Mouse (Mus musculus): Measurements from ENCODE around the gene Gpr61.

Gpr61 gene

DNA sequence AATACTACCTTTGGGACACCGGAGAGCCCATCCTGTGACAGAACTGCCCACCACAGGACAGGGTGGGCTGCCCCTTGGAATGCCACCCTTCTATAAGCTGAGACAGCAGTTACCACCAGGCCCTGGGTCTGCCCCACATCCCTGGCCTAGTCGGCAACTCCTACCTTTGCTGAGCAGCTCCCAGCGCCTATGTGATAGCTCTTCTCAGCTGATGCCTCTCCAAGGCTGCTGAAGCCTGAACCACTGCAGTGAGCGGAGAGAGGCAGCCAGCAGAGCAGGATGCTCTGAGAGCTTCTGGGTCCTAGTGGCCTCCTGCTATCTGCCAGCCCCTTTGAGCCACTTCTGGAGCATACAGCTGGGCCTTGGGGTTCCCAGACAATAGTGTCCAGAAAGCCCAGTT, at the start of gene Gpr61:
Gene Gpr61 (minus strand): TSS at position 227 of the 400 bp plus-strand sequence.
- no peak for DNase-seq (ENCODE audit: low spot score)

GRCm38 (mm10) chr3:108204470-108204869, 49.8 kb upstream of the Gpr61 start:
- no peak for DNase-seq (ENCODE audit: low spot score)

DNA sequence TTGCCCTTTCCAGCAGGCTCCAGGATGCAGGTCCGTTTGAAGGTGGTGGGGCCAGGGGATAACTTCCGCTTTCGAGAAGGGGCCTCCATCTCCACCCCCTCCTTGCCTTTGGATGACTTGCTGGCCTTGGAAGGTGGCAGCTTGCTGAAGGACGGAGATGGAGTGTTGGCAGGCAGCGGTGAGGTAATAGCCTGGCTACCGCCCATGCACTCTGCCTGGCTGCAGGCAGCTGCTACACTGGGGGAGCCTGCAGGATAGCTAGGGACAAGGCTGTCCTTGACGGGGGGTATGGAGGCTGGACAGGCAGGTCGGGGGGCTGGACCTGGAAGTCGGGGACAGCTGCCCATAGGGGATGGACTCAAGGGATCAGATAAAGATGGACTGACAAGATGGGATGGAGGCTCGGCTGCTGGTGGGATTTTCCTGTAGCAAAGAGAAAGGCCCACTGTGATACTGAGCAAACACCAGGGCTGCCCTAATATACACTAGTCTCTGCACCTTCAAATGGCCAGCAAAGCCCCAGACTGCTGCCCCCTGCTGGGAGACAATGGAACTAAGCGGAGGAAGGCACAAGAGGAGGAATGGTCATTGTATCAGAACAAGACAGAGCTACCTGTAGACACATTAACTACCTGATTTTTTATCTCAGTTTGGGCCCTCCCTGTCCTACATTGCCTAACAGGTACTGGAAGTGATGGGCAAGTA, 49.1 kb upstream of the Gpr61 start:
- peak; percentile 75 for DNase-seq (ENCODE audit: low spot score)

DNA sequence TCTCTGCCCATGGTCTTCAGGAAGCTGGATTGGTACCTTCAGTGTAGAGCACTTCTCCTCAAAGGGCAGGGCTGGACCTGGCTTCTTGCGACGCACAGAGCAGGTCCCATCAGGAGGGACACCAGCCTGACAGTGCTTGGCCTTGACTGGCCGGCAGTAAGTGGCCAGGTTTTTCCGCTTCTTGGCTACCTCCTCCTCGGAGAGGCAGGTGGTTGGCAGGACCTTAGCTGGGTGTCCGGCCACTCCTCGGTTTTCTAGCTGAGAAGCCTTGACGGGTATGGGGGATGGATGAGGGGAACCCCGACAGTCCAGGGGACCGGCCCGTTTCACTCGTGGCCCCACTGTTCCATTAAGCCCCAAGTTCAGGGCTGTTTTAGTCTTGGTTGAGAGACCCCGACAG, 48.5 kb upstream of the Gpr61 start:
- DNase-seq (ENCODE audit: low spot score), result no peak

DNA sequence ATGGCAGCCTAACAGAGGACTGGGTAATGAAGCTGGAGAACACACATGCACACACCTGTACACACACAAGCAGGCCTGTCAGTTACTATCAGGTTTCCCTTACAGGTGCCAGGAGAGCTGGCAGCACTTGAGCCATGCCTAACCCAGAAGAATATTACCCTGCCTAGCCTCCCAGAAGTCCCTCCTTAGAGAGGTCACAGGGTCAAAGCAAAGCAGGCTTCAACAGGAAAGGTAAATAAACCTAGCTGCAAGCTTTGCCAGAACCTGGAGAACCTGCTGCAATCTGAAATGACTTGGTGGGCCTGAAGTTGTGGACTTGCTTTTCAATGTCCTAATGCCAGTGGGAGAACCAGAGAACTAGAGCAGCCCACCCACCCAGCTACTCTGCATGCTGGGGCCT, 47.8 kb upstream of the Gpr61 start:
- DNase-seq (ENCODE audit: low spot score), result no peak

GRCm38 (mm10) chr3:108200329-108201323, 45.9 kb upstream of the Gpr61 start, which contains the start of gene Cyb561d1:
Cyb561d1 (minus strand) TSS chr3:108201212.
- peak; percentile 96 for DNase-seq (ENCODE audit: low spot score)

DNA sequence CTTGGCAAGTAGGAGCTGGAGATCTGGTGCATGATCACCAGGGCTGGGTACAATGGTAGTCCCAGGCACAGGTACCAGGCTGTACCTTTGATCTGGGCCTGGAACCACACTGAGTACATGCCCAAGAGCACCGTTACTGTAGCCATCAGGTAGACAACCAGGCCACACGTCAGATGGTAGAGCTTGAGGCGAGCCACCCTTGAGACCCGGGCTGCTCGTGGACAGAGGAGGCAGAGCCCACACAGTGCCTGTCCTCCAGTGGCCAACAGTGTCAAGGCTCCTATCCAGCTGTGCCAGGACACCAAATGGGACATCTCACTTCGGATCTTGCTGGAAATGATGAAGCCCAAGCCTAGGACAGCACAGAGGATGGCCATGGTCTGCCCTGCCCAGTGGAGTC, 44.5 kb upstream of the Gpr61 start:
- DNase-seq (ENCODE audit: low spot score), result no peak

- DNase-seq (ENCODE audit: low spot score), result peak; percentile 42
Observed at GRCm38 (mm10) chr3:108197066-108197497, 42.4 kb upstream of the Gpr61 start.

- no peak for DNase-seq (ENCODE audit: low spot score)
Observed at GRCm38 (mm10) chr3:108195941-108196590, 41.4 kb upstream of the Gpr61 start.

- DNase-seq (ENCODE audit: low spot score), result no peak
Observed at GRCm38 (mm10) chr3:108195287-108195686, 40.6 kb upstream of the Gpr61 start.

- DNase-seq (ENCODE audit: low spot score), result no peak
Observed at GRCm38 (mm10) chr3:108193686-108194085, 39.0 kb upstream of the Gpr61 start.

DNA sequence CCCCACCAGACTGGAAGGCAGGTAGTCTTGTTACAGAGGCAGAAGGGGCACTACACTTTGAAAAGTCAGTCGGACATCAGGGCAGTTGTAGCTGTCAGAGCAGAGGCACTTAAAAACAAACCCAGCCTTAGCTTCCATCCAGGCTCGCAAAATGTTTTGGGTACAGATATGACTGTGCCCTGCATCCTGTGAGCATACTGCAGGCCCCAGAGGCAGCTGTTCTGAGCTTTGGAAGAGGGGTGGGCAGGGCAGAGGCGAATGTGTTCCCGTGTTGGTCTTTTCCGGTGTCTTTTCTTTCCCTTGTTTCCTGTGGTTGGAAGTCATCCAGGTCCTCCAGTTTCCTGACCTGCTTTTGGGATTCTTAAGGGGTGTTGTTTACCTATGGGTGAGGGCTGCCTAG, 35.2 kb upstream of the Gpr61 start:
- DNase-seq (ENCODE audit: low spot score), result no peak

DNA sequence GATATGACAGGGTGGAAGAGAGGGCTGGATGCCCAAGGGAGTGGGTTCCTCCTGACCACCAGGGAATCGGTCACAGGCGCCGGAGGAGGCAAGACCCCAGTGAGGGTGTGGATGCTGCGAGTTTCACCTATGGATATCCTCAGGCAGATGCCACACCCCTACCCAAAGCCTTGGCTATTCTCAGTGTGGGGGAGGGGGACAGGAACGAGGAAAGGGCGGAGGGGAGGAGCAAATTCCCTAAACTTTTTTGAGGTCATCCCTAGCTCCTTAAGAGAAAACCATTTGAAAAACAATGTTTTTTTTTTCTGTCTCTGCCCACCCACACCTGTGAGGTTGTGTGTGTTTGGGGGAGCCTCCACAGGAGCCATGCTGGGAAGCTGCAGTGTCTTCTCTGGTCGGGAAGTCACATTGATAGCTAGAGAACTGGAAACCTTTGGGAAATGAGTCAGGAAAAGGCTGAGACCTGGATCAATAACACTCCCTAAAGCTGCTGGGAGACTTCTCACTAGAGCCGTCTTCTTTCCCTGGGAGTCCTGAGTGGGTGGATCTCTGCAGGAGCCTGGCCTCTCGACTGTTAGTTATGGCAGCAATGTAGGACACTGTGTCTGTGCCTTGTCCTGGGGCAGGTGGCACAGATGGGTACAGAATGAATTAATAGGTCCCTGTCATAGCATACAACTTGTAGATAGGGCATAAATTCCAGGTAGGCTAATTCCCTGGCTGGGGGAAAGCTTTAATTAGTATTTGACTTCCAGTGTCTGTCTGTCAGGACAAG, 34.2 kb upstream of the Gpr61 start:
- no peak for DNase-seq (ENCODE audit: low spot score)

GRCm38 (mm10) chr3:108187111-108187795, 32.6 kb upstream of the Gpr61 start:
- no peak for DNase-seq (ENCODE audit: low spot score)

- peak; percentile 55 for DNase-seq (ENCODE audit: low spot score)
Observed at GRCm38 (mm10) chr3:108186098-108187047, 31.7 kb upstream of the Gpr61 start, which contains the start of gene Amigo1. Amigo1 (plus strand) TSS chr3:108186335.

GRCm38 (mm10) chr3:108185460-108186097, 30.9 kb upstream of the Gpr61 start:
- DNase-seq (ENCODE audit: low spot score), result no peak

DNA sequence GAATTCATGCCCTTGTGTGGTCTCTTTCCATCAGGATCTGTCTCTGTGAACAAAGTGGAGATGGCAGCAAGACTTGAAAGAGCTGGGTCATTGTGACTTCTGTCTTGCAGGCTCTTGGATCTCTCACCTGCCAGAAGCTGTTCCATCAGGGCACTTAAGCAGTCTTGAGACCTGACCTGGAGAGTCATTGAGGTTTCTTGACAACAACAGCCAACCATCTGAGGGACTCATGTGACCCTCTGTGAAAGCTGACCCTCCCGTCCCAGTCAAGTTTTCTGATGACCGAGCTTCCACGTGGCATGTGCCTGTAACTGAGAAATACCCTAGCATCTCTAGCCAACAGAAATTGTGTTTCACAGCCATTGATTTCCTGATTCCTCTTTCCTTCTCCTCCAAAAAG, 30.1 kb upstream of the Gpr61 start:
- no peak for DNase-seq (ENCODE audit: low spot score)

DNA sequence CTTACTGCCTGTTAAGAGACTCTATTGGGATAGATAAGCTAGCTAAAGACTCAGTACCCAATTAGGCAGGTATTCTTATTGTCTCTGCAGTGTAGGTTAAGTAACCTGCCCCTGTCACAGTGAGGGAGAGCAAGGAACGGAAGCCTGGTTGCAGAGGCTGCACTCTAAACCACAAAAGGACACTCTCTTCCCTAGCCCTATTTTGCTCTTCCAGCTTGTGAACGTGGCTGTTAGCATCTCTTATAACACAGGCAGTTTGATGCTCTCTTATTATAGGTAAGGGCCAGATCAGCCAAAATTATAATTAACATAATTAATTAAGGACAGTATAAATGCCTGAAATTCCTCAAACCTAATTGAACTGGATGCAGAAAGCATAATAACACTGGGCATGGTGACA, 25.8 kb upstream of the Gpr61 start:
- DNase-seq (ENCODE audit: low spot score), result no peak

Measured in ovary, postnatal 36 days (tissue).